Mouse (Mus musculus) adrenal gland, postnatal 36 days (tissue): ENCODE data around the gene Trim50. TPM values are rescaled to one million over a fixed set of nuclear protein-coding genes. Genes with fewer than 3 reads are reported as not detected.
"Not testable (repeated sequence)": the region's sequence is repeated elsewhere in the genome, so short reads cannot be mapped to it uniquely, and the experiment has no call there.

Source experiments
- DNase-seq, 2 experiments: peaks; one replicate each; pipeline ENCODE4 v3.0.0; 2021; ENCODE audit warnings: mixed read lengths in 1 of 2
- long read RNA-seq, 2 experiments: library from polyadenylated mRNA; stranded (forward); transcript quantifications; one replicate each; pipeline ENCODE4 v2.0.0; 2021; ENCODE audit warnings: borderline sequencing depth in 2 of 2
- total RNA-seq, 2 experiments: library from RNA; stranded (reverse); gene quantifications; 2 replicates each; pipeline ENCODE4 v1.2.3; 2021

Gene Trim50
- total RNA-seq, result not detected
- long read RNA-seq, experiment 1, result 0 reads
- long read RNA-seq, experiment 2, result 0 reads

DNA sequence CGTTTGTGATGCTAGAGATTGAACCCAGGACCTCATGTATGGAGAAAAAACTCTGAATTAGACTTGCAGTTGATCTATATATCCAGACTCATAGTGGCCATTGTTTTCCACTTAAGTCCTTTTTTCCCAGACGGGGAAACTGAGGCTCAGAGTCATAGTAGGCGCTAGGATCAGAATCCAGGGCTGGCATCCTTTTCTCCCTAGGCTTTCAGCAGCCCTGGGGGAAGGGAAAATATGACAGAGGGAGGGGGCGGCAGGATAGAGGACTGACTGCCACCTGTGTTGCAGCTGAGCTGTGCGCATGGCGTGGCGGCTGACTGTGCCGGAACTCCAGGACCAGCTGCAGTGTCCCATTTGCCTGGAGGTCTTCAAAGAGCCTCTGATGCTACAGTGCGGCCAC is at the start of gene Trim50:
TSS of gene Trim50 (plus strand) at position 301 of the 400 bp plus-strand sequence.
- DNase-seq, result no peak

GRCm38 (mm10) chr5:135306321-135306965 is 46.7 kb upstream of the Trim50 start:
- DNase-seq, result no peak

DNA sequence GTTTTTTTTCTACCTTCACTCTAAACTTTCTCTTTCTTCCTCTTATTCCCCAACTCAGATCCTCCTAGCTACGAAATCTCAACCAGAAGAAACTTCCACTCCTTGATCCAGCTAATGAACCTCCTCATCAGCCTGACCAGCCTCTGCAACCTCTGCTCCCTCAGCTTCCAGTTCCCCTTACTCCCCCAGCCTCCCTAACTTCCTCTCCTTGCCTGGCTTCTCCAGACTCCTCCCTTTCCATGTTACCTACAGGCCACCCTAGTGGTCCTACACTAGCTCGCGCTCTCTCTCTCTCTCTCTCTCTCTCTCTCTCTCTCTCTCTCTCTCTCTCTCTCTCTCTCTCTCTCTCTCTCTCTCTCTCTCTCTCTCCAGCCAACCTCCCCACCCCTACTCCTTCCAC is 36.9 kb upstream of the Trim50 start:
- DNase-seq, result no peak

GRCm38 (mm10) chr5:135319856-135320255 is 33.2 kb upstream of the Trim50 start:
- peak in 1 of 2 experiments; percentile 6 for DNase-seq

DNA sequence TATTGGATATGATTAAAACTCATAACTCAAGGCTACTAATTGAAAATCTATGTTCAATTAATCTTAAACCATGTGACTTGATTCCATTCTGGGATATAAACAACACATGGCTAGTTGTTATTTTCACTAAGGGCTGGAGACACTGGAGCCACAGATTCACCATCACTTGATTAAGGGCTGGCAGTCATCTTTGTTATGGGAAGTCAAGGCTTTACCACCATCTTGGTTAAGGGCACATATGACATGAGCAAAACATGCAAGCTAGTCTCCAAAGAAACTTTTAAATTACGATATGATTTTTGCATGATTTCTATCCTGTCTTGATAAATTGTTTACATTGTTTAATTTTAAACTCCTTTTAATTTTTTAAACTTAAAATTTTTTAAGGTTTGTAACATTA is 30.9 kb upstream of the Trim50 start:
- DNase-seq, result no peak

DNA sequence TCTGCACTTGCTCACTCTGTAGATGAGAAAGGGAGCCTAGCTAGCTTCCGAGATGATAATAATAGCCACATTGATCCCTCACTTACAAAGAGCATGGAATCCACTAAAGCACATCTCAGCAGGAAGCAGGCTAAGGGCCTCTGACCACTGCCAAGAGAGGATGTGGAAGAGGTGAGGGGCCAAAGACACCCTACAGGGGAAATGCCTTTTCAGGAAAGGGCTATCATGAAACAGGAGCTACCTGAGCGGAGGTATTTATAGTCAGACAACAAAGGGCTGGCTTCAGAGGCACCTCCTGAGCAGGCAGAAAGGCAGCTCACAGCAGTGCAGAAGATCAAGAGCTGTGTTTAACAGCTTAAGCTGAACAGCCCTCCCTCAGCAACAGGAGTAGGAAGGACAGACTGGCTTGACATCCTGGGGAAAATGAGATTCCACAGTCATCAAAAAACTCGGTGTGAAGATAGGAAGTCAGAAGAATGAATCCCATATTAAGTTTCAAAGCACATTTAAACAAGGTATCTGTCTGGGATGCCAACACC is 26.9 kb upstream of the Trim50 start:
- no peak for DNase-seq

- no peak for DNase-seq
Observed at GRCm38 (mm10) chr5:135329471-135329870, 23.6 kb upstream of the Trim50 start.

GRCm38 (mm10) chr5:135330201-135330600 is 22.9 kb upstream of the Trim50 start:
- DNase-seq, result no peak

GRCm38 (mm10) chr5:135331161-135331560 is 21.9 kb upstream of the Trim50 start:
- peak in 1 of 2 experiments; percentile 11 for DNase-seq

DNA sequence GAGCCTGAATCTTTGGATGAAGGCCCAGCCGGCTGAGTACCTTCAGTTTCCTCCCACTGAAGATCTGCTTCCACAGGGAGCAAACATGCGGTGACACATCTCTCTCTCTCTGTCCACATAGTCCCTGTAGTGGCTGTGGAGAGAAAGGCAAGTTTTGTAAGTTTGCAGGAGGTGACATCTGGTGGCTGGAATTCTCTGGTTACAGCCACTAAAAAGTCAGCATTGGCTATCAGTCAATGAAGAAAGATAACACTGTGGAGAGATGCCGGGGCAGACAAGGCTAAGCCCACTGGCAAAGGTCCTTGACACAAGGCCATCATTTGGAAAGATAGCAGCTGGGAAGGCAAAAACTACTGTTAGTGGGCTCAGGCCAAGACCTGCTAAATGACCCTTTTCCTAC is 15.5 kb upstream of the Trim50 start:
- peak; percentile 38 to 48 for DNase-seq

- DNase-seq, result no peak
Observed at GRCm38 (mm10) chr5:135345989-135346388, 7.1 kb upstream of the Trim50 start.

GRCm38 (mm10) chr5:135346430-135346829 is 6.7 kb upstream of the Trim50 start:
- DNase-seq, result no peak

DNA sequence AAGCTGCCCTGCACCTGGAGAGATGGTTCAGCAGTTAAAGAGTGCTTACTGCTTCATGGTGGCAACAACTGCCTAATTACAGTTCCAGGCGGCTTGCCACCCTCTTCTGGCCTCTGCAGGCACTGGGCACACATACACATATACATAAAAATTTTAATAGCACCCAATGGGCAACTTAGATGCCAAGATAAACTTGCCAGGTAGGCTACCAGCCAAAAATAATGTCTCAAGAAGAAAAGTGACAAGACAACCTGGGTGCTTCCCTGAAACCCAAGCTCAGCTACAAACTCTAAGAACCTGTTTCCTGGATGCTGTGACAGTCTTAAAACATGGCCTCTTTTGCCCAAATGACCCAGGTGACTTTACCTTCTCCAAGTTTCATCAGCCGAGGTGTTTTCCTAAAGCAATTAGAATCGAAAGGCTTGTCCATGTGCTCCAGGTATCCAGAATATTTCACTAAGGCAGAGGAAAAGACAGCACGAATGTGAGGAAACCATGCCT is 5.5 kb upstream of the Trim50 start:
- no peak for DNase-seq

- no peak for DNase-seq
Observed at GRCm38 (mm10) chr5:135349862-135350261, 3.2 kb upstream of the Trim50 start, which contains the start of gene Fkbp6. Fkbp6 (minus strand) TSS chr5:135350044.

GRCm38 (mm10) chr5:135351606-135352005 is 1.5 kb upstream of the Trim50 start:
- no peak for DNase-seq

GRCm38 (mm10) chr5:135353564-135353963 is 469 bp downstream of the Trim50 start:
- no peak for DNase-seq

DNA sequence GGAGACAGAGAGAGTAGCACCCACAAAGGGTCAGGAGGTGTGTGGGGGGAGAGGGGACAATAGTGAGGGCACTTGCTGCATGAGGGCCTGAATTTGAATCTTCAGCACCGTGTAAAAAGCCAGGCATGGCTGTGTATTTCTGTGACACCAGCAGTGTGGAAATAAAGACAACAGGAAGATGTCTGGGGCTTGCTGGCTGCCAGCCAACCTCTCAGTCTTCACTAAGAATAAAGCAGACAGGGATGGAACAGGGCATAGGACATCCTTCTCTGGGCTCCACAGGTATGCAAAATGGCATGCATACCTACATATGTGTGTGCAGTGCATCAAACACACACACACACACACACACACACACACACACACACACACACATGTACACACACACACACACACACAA is 3.0 kb downstream of the Trim50 start:
- DNase-seq, result no peak

DNA sequence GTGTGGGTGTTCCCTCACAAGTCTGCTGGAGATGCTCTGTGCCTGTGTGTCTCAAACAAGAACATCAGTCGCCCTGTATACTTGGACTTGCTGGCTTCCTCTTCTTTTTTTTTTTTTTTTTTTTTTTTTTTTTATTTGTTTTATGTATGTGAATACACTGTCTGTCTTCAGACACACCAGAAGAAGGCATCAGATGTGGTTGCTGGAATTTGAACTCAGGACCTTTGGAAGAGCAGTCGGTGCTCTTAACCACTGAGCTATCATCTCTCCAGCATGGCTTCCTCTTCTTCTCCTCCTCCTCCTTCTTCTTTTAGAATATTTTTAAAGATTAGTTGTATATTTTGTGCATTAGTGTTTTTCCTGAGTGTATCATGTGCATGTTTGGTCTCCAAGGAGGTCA is 4.5 kb downstream of the Trim50 start:
- no peak for DNase-seq

- peak; percentile 14 to 50 for DNase-seq
Observed at GRCm38 (mm10) chr5:135359772-135360171, 6.7 kb downstream of the Trim50 start.

GRCm38 (mm10) chr5:135362572-135362971 is 9.5 kb downstream of the Trim50 start:
- DNase-seq, result no peak

GRCm38 (mm10) chr5:135363540-135363939 is 10.4 kb downstream of the Trim50 start:
- DNase-seq, result peak; percentile 24 to 38

DNA sequence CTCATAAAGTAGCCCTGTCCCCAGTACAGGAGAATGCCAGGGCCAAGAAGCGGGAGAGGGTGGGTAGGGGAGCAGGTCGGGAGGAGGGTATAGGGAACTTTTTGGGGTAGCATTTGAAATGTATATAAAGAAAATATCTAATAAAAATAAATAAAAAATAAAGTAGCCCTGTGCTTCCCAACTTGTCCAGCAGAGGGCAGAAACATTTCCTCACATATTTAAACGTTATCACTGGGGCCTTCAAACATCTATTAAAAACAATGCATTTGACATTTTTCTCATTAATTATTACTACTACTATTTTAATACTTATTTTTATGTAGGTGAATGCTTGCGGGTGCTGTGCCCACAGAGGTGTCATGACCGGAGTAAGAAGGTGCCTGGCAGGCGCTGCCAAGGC is 14.7 kb downstream of the Trim50 start:
- no peak for DNase-seq

- no peak for DNase-seq
Observed at GRCm38 (mm10) chr5:135368312-135368711, 15.2 kb downstream of the Trim50 start.

GRCm38 (mm10) chr5:135369196-135369595 is 16.1 kb downstream of the Trim50 start:
- DNase-seq, result not testable (repeated sequence)
